In genomic region chr11:55574397-55574796, GRCm38 (mm10) we compare ENCODE assay signal across 15 mouse cellular contexts. TPM values are rescaled to one million over a fixed set of nuclear protein-coding genes. Genes with fewer than 3 reads are reported as not detected.
A peak's percentile ranks its signal among the peaks of the same experiment; 100 is the strongest.
DNase-seq lines count a peak whose midpoint lies in the region; ATAC-seq lines count a peak whose summit lies in the region.
"Had no signal": no experiment of that assay in that cellular context is flagged by ENCODE, and none has a peak within 500 bp of the region (broad histone marks: within the 10 kb centered on the region; RNA-seq: fewer than 3 reads in every experiment).

No protein-coding gene starts in this region.

- H3K4me3 ChIP-seq in intestine, embryonic 16.5 days (ENCODE audit: low read length): no peak overlapping the region
- no peak overlapping the region for H3K4me3 ChIP-seq in intestine, embryonic 15.5 days (replicated peaks)
- no peak overlapping the region for H3K4me3 ChIP-seq in kidney, embryonic 14.5 days (ENCODE audit: low read length)
- H3K4me3 ChIP-seq: erythroblast, embryonic 14.5 days; heart, embryonic 15.5 days; layer of hippocampus, adult 2 months; limb, embryonic 15.5 days had no signal

- 68% methylated on average over 2 of the region's 2 CpGs for WGBS in intestine, embryonic 16.5 days
- 52% methylated on average over 2 of the region's 2 CpGs for WGBS in intestine, embryonic 15.5 days
- 66% methylated on average over 2 of the region's 2 CpGs for WGBS in kidney, embryonic 14.5 days

- H3K9me3 ChIP-seq in intestine, embryonic 16.5 days (ENCODE audit: control insufficient read depth, low read length): no peaks in the 10 kb centered on the region
- no peaks in the 10 kb centered on the region for H3K9me3 ChIP-seq in intestine, embryonic 15.5 days
- H3K9me3 ChIP-seq in kidney, embryonic 14.5 days (ENCODE audit: control insufficient read depth, low read length): no peaks in the 10 kb centered on the region
- H3K9me3 ChIP-seq: heart, embryonic 15.5 days; limb, embryonic 15.5 days had no signal

- H3K9ac ChIP-seq in intestine, embryonic 16.5 days (ENCODE audit: low read depth, low read length): no peak overlapping the region
- H3K9ac ChIP-seq in intestine, embryonic 15.5 days: no peak overlapping the region
- H3K9ac ChIP-seq in kidney, embryonic 14.5 days (ENCODE audit: low read depth, low read length): no peak overlapping the region
- H3K9ac ChIP-seq: heart, embryonic 15.5 days; limb, embryonic 15.5 days had no signal

- no peak overlapping the region for H3K27ac ChIP-seq in intestine, embryonic 16.5 days (ENCODE audit: low read length)
- H3K27ac ChIP-seq in intestine, embryonic 15.5 days: no peak overlapping the region
- H3K27ac ChIP-seq in kidney, embryonic 14.5 days (ENCODE audit: low read depth, low read length): no peak overlapping the region
- H3K27ac ChIP-seq: heart, embryonic 15.5 days; layer of hippocampus, adult 2 months; limb, embryonic 15.5 days had no signal

- DNase-seq in 416B (ENCODE audit: low read depth) (peak; percentile 71), adipocyte (ENCODE audit: low spot score) (peak; percentile 54)
- peak; percentile 43 to 52 for DNase-seq in left cerebral cortex, adult 18-20 months (ENCODE audit: low spot score in 2 of 2)
- no peak for DNase-seq in embryo, embryonic 11 days
- DNase-seq in thymus, postnatal 10 days (ENCODE audit: low spot score in 2 of 2): no peak
- DNase-seq: kidney, adult 11 months; lung, postnatal 14 days had no signal

- H3K27me3 ChIP-seq in intestine, embryonic 16.5 days (replicated peaks; ENCODE audit: control insufficient read depth, insufficient read depth, low read length): no peaks in the 10 kb centered on the region
- H3K27me3 ChIP-seq in intestine, embryonic 15.5 days (replicated peaks): no peaks in the 10 kb centered on the region
- H3K27me3 ChIP-seq in kidney, embryonic 14.5 days (ENCODE audit: control insufficient read depth, insufficient read depth, low read length): no peaks in the 10 kb centered on the region
- H3K27me3 ChIP-seq: heart, embryonic 15.5 days; limb, embryonic 15.5 days had no signal

- no peaks in the 10 kb centered on the region for H3K4me1 ChIP-seq in intestine, embryonic 16.5 days (ENCODE audit: control insufficient read depth, insufficient read depth, low read length)
- no peaks in the 10 kb centered on the region for H3K4me1 ChIP-seq in intestine, embryonic 15.5 days (replicated peaks)
- no peaks in the 10 kb centered on the region for H3K4me1 ChIP-seq in kidney, embryonic 14.5 days (ENCODE audit: control insufficient read depth, insufficient read depth, low read length)
- H3K4me1 ChIP-seq: heart, embryonic 15.5 days; limb, embryonic 15.5 days had no signal

- ATAC-seq in intestine, embryonic 16.5 days: 0 out of 2 replicates have a peak, but pooled peaks have one; percentile 36
- no peak; the same call in 1 of the 2 replicates for ATAC-seq in intestine, embryonic 15.5 days
- ATAC-seq in kidney, embryonic 14.5 days (ENCODE audit: low FRiP score, low TSS enrichment): no peak

- no peaks in the 10 kb centered on the region for H3K36me3 ChIP-seq in intestine, embryonic 16.5 days (ENCODE audit: control insufficient read depth, insufficient read depth, low read length)
- H3K36me3 ChIP-seq in intestine, embryonic 15.5 days: no peaks in the 10 kb centered on the region
- H3K36me3 ChIP-seq in kidney, embryonic 14.5 days (ENCODE audit: control insufficient read depth, insufficient read depth, low read length): no peaks in the 10 kb centered on the region
- H3K36me3 ChIP-seq: heart, embryonic 15.5 days; limb, embryonic 15.5 days had no signal

- no peak overlapping the region for H3K4me2 ChIP-seq in intestine, embryonic 16.5 days (ENCODE audit: low read depth, low read length)
- no peak overlapping the region for H3K4me2 ChIP-seq in intestine, embryonic 15.5 days (replicated peaks)
- no peak overlapping the region for H3K4me2 ChIP-seq in kidney, embryonic 14.5 days (replicated peaks; ENCODE audit: low read depth, low read length)
- H3K4me2 ChIP-seq: heart, embryonic 15.5 days; limb, embryonic 15.5 days had no signal

RNA-seq across cellular contexts. Expression of gene Glra1, which starts 33.6 kb away (rescaled TPM):
- polyA plus RNA-seq in intestine, embryonic 16.5 days (2015; fragmentation: Nextera tagmentation; extraction: Ambion mirVana): not detected in 2 replicates
- polyA plus RNA-seq in intestine, embryonic 15.5 days (2015; fragmentation: Nextera tagmentation; extraction: Ambion mirVana): not detected in 2 replicates
- total RNA-seq in left cerebral cortex, adult 18-20 months (2021): 1 to 10 TPM; 1.3 to 1.8 TPM
- not detected in 2 replicates for polyA plus RNA-seq in kidney, embryonic 14.5 days (2014; fragmentation: Nextera tagmentation; extraction: Ambion mirVana)
- total RNA-seq: gastrocnemius, adult 8-10 months had no signal
- polyA plus RNA-seq: erythroblast, embryonic 14.5 days; heart, embryonic 15.5 days had no signal

Comparison
In these comparisons a context has a peak if more than half of its experiments do, and no peak if none do; other contexts are left out.
1. DNase-seq: peak in 416B (single experiment), adipocyte (single experiment) and left cerebral cortex, adult 18-20 months (2 of 2); none in embryo, embryonic 11 days (single experiment) and thymus, postnatal 10 days (0 of 2).